Mouse (Mus musculus): ENCODE measurements around the gene 1600014C23Rik. TPM values are rescaled to one million over a fixed set of nuclear protein-coding genes. Genes with fewer than 3 reads are reported as not detected.

1600014C23Rik gene
- polyA plus RNA-seq, 1 experiment from 2014 or later = 0.68 TPM

DNA sequence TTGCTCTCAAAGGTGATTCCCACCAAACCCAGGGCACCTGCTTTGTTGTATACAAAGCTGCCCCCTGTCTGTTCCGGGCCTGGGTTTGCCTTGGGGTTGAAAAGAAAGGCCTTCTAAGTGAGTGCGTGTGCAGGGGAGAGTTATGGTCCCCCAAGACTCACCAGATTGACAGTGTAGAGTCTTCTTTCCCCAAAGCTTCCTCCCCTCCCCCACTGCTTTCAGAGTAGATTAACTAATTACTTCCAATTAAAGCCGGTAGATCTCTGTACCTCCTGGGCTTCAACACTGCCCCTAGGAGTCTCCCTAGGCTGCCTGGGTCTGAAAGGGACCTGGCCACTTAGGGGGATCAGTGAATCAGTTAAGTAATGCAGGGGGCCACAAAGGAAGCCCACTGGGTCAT, 689 bp upstream of the 1600014C23Rik start:
- H3K27me3 ChIP-seq = peaks cover 15% of the 10 kb centered on the region
- H3K9me3 ChIP-seq (replicated peaks) = no peaks in the 10 kb centered on the region
- peak overlapping the region; percentile 89 for H3K4me2 ChIP-seq
- H3K4me3 ChIP-seq (replicated peaks) = peak overlapping the region; percentile 42; the same call in 1 of the 2 replicates
- H3K9ac ChIP-seq = no peak overlapping the region; the same call in 1 of the 2 replicates
- 25% methylated on average over 3 of the region's 3 CpGs for WGBS
- ATAC-seq (replicated peaks; ENCODE audit: low FRiP score) = no peak
- H3K36me3 ChIP-seq = no peaks in the 10 kb centered on the region
- peaks cover 59% of the 10 kb centered on the region for H3K4me1 ChIP-seq
- H3K27ac ChIP-seq = peak overlapping the region; percentile 52; the same call in 1 of the 2 replicates

DNA sequence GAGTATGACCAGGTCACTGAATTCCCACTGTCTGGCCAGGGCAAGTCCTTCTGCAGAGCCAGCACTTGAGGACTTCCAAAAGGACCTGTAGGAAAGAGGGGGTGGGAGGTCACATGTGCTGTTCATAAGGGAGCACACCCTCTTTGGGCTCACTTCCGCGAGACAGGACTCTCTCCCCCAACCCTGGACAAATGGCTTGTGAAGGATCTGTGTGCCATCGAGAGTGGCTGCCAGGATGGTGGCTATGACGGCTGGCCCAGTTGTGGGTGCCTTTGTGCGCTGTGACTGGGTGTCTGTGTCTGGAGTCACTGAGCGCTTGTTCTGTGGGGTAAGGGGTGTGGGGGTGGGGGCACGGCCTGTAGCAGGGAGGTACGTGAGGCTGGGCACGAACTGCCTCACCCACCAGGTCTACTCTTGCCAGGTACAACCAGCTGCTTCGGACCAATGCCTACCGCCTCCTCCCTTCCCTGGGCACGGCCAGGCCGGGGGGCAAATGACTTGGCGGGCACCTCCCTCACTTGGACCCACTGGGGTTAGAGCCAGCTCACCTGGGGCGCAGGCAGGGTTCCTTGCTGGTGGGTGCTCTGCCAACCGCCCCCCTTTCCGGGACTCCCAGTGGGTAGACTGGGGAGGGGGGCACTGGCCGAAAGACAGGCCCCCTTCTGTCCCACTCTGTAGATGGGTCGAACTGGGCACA, 458 bp downstream of the 1600014C23Rik start:
- 63% methylated on average over 19 of the region's 19 CpGs for WGBS
- Histone ChIP-seq H3K27ac (no peak overlapping the region), H3K9me3 (replicated peaks) (no peaks in the 10 kb centered on the region), H3K9ac (peak overlapping the region; percentile 53; the same call in 1 of the 2 replicates), H3K36me3 (no peaks in the 10 kb centered on the region), H3K4me1 (peaks cover 59% of the 10 kb centered on the region), H3K4me3 (replicated peaks) (peak overlapping the region; percentile 42), H3K4me2 (peak overlapping the region; percentile 89), H3K27me3 (peaks cover 15% of the 10 kb centered on the region)
- no peak for ATAC-seq (replicated peaks; ENCODE audit: low FRiP score)

DNA sequence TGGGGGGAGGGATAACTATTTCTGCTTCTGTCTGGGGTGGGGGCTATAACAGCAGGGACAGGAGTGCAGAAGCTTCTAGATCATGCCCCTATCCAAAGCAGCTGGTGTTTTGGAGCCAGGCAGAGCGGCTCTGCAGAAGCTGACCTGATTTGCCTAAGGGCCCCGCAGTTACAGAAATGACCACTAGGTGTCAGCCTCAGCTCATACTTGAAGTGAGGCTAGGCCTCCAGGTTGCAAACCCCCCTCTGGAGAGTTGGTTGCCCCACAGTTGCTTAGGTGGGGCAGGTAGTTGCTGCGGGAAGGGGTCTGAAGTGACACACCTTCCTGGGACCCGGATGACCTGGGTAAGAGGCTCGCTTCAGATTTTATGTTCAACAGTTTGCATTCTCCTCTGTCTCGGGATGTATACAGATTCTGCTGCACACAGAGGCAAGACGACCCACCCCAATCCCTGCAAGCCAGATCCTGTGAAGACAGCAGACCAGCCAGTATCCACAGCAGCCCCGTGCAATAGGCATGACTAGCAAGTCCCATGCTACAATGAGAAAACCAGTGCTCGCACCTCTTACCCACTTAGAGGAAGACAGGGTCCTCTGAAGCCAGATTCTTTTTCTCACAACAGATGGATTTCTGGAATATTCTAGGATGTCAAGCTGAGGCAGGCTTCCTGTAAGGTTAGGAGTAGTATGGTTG, 2.3 kb downstream of the 1600014C23Rik start:
- H3K9ac ChIP-seq = no peak overlapping the region
- no peaks in the 10 kb centered on the region for H3K9me3 ChIP-seq (replicated peaks)
- peaks cover 15% of the 10 kb centered on the region for H3K27me3 ChIP-seq
- 24% methylated on average over 9 of the region's 9 CpGs for WGBS
- no peaks in the 10 kb centered on the region for H3K36me3 ChIP-seq
- H3K4me3 ChIP-seq (replicated peaks) = no peak overlapping the region
- H3K4me2 ChIP-seq = no peak overlapping the region
- no peak overlapping the region for H3K27ac ChIP-seq
- H3K4me1 ChIP-seq = peaks cover 56% of the 10 kb centered on the region
- ATAC-seq (replicated peaks; ENCODE audit: low FRiP score) = no peak

DNA sequence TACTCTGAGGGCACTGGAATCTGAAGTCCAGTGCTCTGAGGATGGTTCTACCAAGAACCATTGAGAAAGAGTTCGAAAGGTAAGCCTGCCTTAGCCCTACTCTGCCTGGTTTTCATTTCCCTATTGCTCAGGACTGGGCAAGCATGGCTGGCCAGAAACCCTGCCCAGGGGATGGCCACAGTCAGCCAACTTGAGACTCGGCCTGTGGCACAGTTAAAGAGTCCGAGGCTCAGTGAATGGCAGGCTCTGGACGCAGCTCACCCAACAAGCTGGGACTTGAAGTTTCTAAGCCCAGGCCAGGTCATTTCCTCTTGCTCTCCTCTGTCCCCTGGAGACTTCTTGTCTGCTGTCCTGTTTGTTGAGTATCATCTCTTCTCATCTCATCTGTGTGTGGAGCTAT, 2.9 kb downstream of the 1600014C23Rik start:
- no peak overlapping the region for H3K9ac ChIP-seq
- no peaks in the 10 kb centered on the region for H3K36me3 ChIP-seq
- no peak for ATAC-seq (replicated peaks; ENCODE audit: low FRiP score)
- 84% methylated on average over 4 of the region's 4 CpGs for WGBS
- H3K27me3 ChIP-seq = peaks cover 15% of the 10 kb centered on the region
- H3K4me2 ChIP-seq = no peak overlapping the region
- no peak overlapping the region for H3K27ac ChIP-seq
- peaks cover 55% of the 10 kb centered on the region for H3K4me1 ChIP-seq
- H3K4me3 ChIP-seq (replicated peaks) = no peak overlapping the region
- no peaks in the 10 kb centered on the region for H3K9me3 ChIP-seq (replicated peaks)

DNA sequence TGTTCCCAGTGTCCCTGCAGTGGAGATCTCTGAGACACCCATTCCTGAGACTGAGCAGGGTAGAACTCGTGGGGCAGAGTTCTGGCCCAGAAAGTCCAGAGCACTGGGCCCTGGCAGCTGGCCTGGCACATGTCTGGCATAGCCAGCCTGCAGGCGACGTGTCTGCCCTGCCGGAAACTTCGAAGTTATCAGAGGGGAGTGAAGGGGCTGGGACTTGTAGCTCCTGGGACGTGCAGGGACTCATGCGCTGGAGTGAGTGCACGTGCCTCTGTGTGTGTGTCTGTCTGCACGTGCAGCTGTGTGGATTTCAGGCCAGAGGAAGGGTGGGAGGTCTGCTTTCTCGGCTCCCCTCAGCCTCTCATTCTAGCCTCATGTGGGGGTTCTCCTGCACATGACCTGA, 4.3 kb downstream of the 1600014C23Rik start:
- Histone ChIP-seq H3K27me3 (peaks cover 15% of the 10 kb centered on the region), H3K9me3 (replicated peaks) (no peaks in the 10 kb centered on the region), H3K36me3 (no peaks in the 10 kb centered on the region), H3K4me3 (replicated peaks) (no peak overlapping the region), H3K4me2 (no peak overlapping the region), H3K4me1 (peaks cover 42% of the 10 kb centered on the region), H3K9ac (no peak overlapping the region), H3K27ac (no peak overlapping the region)
- ATAC-seq (replicated peaks; ENCODE audit: low FRiP score) = no peak
- WGBS = 50% methylated on average over 10 of the region's 10 CpGs

DNA sequence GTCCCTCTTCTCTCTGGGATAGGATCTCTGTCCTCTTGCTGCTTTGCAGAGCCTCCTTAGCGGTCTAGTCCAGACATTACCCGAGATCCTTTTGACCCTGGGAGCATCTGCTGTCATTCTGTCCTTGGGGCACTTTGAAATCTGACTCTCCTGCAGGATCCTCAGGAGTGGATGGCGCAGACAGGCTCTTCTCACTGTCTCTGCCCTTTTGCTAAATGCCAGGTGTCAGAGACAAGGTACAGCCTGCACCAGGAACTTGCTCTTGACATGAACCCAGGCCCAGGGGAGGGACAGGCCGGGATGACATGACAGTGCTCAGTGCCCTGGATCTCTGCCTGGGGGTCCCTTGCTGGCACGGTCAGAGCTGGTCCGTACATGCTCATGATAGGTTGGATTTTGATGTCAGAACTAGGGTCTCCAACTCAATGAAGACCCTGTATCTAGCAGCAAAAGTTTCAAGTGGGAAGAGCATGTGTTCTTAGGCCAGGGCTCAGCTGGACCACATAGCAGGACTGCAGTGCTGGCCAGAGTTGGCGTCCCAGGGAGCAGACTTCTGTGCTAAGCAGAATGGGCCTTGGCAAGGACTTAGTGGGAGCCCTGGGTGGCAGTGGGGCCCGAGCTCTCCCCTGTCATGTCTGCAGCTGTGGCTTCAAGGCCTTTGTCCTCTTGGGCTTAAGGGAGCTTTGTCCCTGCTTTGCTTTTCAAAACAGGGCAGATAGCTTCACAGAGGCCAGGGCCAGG, 5.5 kb downstream of the 1600014C23Rik start:
- no peak for ATAC-seq (replicated peaks; ENCODE audit: low FRiP score)
- H3K9ac ChIP-seq = no peak overlapping the region
- no peak overlapping the region for H3K4me2 ChIP-seq
- WGBS = 50% methylated on average over 8 of the region's 8 CpGs
- peaks cover 37% of the 10 kb centered on the region for H3K4me1 ChIP-seq
- H3K27me3 ChIP-seq = peaks cover 12% of the 10 kb centered on the region
- H3K9me3 ChIP-seq (replicated peaks) = no peaks in the 10 kb centered on the region
- H3K36me3 ChIP-seq = no peaks in the 10 kb centered on the region
- no peak overlapping the region for H3K4me3 ChIP-seq (replicated peaks)
- H3K27ac ChIP-seq = no peak overlapping the region

DNA sequence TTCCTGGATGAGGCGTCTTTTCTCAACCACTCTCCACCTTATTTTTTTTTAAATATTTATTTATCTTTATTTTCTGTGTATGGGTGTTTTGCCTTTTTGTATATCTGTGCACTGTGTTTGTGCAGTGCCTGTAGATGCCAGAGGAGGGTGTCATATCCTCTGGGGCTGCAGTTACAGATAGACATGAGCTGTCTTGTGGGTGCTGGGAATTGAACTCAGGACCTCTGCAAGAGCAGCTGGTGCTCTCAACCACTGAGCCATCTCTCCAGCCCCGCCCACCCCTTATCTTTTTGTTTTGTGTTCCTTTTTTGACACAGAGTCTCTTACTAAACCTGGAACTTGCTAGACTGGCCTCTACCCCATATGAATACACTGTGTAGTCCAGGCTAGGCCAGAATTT, 6.2 kb downstream of the 1600014C23Rik start:
- Histone ChIP-seq H3K9me3 (replicated peaks) (no peaks in the 10 kb centered on the region), H3K4me1 (peaks cover 30% of the 10 kb centered on the region), H3K36me3 (no peaks in the 10 kb centered on the region), H3K9ac (no peak overlapping the region), H3K27ac (no peak overlapping the region), H3K4me2 (no peak overlapping the region), H3K4me3 (replicated peaks) (no peak overlapping the region), H3K27me3 (peaks cover 5% of the 10 kb centered on the region)
- WGBS = 89% methylated on average over 2 of the region's 2 CpGs
- ATAC-seq (replicated peaks; ENCODE audit: low FRiP score) = no peak

DNA sequence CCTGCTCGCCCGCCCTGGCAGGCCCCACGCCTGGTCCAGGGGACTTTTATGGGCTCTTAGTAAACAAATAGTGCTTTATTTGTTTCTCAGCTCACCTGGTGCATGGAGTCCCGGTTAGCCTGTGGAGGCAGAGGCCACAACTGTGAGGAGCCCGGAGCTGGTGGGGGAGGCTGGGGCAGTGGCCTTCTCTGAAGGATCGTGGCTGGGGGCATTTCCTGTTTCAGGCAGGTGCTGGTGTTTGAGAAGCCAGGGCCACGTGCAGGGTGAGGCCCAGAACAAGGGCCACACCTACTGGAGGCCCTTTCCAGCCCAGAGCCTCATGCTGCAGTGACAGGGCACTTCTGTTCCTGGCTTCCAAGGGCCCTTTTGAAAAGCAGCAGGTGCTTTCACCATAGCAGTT, 7.4 kb downstream of the 1600014C23Rik start:
- peaks cover 26% of the 10 kb centered on the region for H3K4me1 ChIP-seq
- peak; percentile 23; the same call in 1 of the 2 replicates for ATAC-seq (replicated peaks; ENCODE audit: low FRiP score)
- no peak overlapping the region for H3K9ac ChIP-seq
- H3K9me3 ChIP-seq (replicated peaks) = no peaks in the 10 kb centered on the region
- no peak overlapping the region for H3K4me3 ChIP-seq (replicated peaks)
- no peaks in the 10 kb centered on the region for H3K27me3 ChIP-seq
- no peak overlapping the region for H3K4me2 ChIP-seq
- H3K36me3 ChIP-seq = no peaks in the 10 kb centered on the region
- H3K27ac ChIP-seq = no peak overlapping the region
- 47% methylated on average over 7 of the region's 7 CpGs for WGBS

DNA sequence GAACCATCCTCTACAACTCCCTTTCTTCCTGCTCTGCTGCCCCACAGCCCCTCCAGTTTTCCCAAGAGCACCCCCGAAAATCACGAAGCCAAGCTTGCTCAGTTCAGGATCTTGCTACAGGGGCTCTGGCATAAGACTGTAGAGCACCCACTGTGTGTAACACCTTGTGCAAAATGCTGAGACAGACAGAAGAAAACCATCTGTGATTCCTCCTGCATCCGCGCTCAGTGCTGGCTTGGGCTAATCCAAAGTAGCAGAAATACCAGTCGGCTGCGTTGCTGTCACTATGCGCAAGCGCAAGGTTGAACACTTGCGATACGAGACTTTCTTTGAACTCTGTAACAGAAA, 9.1 kb downstream of the 1600014C23Rik start:
- no peak for ATAC-seq (replicated peaks; ENCODE audit: low FRiP score)
- no peak overlapping the region for H3K4me2 ChIP-seq
- WGBS = 88% methylated on average over 10 of the region's 10 CpGs
- H3K4me3 ChIP-seq (replicated peaks) = 0 out of 2 replicates have a peak overlapping the region, but pooled peaks have one; percentile 49
- no peak overlapping the region for H3K27ac ChIP-seq
- H3K27me3 ChIP-seq = no peaks in the 10 kb centered on the region
- no peaks in the 10 kb centered on the region for H3K9me3 ChIP-seq (replicated peaks)
- H3K36me3 ChIP-seq = no peaks in the 10 kb centered on the region
- no peak overlapping the region for H3K9ac ChIP-seq
- H3K4me1 ChIP-seq = peaks cover 17% of the 10 kb centered on the region

DNA sequence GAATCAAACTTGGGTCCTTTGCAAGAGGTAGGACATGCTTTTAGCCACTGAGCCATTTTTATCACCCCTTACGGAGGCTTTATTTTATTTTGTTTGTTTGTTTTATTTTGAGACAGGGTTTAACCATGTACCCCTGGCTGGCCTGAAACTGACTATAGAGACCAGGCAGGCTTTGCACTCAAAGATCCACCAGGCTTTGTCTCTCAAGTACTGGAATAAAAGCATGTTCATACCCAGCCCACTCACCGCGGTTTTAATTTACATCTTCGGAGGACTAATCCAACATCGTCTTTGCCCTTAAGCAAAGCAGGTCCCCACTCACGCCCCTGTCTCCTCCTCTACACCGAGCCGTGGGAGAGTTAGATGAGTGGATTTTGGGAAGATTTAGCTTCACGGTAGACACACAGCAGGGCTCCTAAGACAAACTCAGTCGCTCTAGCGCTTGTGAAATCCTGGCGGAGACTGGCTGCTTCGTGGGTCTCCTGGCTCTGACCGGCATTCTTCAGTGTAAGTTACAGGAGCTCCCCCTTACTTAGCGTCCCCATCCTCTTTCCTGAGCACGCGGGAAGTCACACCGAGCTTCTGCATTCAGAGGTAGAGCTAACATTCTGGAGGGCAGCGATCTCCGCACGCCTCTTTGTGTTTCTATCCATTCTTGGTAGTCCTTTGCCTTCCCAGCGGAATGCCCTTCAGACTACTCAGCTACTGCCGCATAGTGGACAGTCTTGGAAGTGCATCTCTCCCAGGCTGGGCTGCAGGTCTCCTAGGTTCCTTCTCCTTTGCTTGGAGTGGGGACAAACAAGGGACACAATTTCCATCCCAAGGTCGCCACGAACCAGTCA, 9.7 kb downstream of the 1600014C23Rik start:
- no peak for ATAC-seq (replicated peaks; ENCODE audit: low FRiP score)

DNA sequence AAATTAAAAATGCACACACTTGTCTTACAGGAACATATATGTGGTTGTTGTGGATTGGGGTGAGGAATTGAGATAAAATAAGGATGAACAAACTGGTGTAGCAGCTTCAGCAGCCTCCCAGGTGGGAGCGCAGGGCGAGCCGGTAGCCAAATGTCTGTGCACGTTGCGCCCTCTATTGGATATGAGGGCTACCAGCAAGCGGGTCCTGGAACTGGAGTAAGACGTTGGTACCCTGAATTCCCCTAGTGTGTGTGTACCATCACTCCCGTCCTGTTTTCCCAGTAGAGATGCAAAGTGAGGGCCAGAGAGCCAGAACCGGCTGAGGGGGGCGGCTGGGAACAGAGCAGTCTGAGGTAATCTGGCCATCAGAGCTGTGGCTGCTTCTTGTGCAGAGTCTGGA, 15.3 kb downstream of the 1600014C23Rik start:
- 14% methylated on average over 10 of the region's 10 CpGs for WGBS
- ATAC-seq (replicated peaks; ENCODE audit: low FRiP score) = 0 out of 2 replicates have a peak, but pooled peaks have one; percentile 49
- no peak overlapping the region for H3K4me3 ChIP-seq (replicated peaks)

More for the DNA sequence above, 9.7 kb downstream of the 1600014C23Rik start:
- H3K27ac ChIP-seq = peak overlapping the region; percentile 23; the same call in 1 of the 2 replicates
- peak overlapping the region; percentile 68 for H3K4me2 ChIP-seq
- peak overlapping the region; percentile 49 for H3K4me3 ChIP-seq (replicated peaks)
- H3K4me1 ChIP-seq = peaks cover 17% of the 10 kb centered on the region
- H3K36me3 ChIP-seq = no peaks in the 10 kb centered on the region
- H3K9me3 ChIP-seq (replicated peaks) = no peaks in the 10 kb centered on the region
- 3% methylated on average over 25 of the region's 25 CpGs for WGBS
- H3K9ac ChIP-seq = peak overlapping the region; percentile 55
- no peaks in the 10 kb centered on the region for H3K27me3 ChIP-seq

More for the DNA sequence above, 15.3 kb downstream of the 1600014C23Rik start:
- no peak overlapping the region for H3K4me2 ChIP-seq
- H3K4me1 ChIP-seq = peaks cover 12% of the 10 kb centered on the region
- no peak overlapping the region for H3K27ac ChIP-seq
- no peaks in the 10 kb centered on the region for H3K9me3 ChIP-seq (replicated peaks)
- no peak overlapping the region for H3K9ac ChIP-seq
- H3K27me3 ChIP-seq = no peaks in the 10 kb centered on the region
- H3K36me3 ChIP-seq = no peaks in the 10 kb centered on the region
